Mouse (Mus musculus) lung, postnatal 4 days (tissue): Measurements from ENCODE around the gene Pygl.
"Not testable (repeated sequence)": the region's sequence is repeated elsewhere in the genome, so short reads cannot be mapped to it uniquely, and the experiment has no call there.

Experiments used
- DNase-seq, 2 experiments: peaks; one replicate each; pipeline ENCODE4 v3.0.0; 2021

Pygl gene

GRCm38 (mm10) chr12:70227121-70227932, 4.0 kb downstream of the Pygl start:
- DNase-seq: peak; percentile 92 to 95

GRCm38 (mm10) chr12:70226655-70227054, 4.6 kb downstream of the Pygl start:
- DNase-seq: peak; percentile 36 to 37

- no peak for DNase-seq
These were observed 8.0 kb downstream of the Pygl start for GRCm38 (mm10) chr12:70223331-70223730.

GRCm38 (mm10) chr12:70221425-70221824, 9.9 kb downstream of the Pygl start:
- DNase-seq: no peak

GRCm38 (mm10) chr12:70218795-70219540, 12.3 kb downstream of the Pygl start:
- peak; percentile 28 to 33 for DNase-seq

GRCm38 (mm10) chr12:70216229-70216800, 15.0 kb downstream of the Pygl start:
- DNase-seq: peak in 1 of 2 experiments; percentile 42

- no peak for DNase-seq
These were observed 17.0 kb downstream of the Pygl start for GRCm38 (mm10) chr12:70214281-70214680.

- DNase-seq: no peak
These were observed 17.7 kb downstream of the Pygl start for GRCm38 (mm10) chr12:70213601-70214000.

GRCm38 (mm10) chr12:70212501-70212900, 18.8 kb downstream of the Pygl start:
- no peak for DNase-seq

- no peak for DNase-seq
These were observed 23.1 kb downstream of the Pygl start for GRCm38 (mm10) chr12:70208214-70208613.

GRCm38 (mm10) chr12:70204433-70204832, 26.9 kb downstream of the Pygl start:
- DNase-seq: no peak

GRCm38 (mm10) chr12:70201926-70202529, 29.3 kb downstream of the Pygl start:
- no peak for DNase-seq

- no peak for DNase-seq
These were observed 34.9 kb downstream of the Pygl start for GRCm38 (mm10) chr12:70196341-70196740.

GRCm38 (mm10) chr12:70195426-70195825, 35.9 kb downstream of the Pygl start:
- no peak for DNase-seq

- no peak for DNase-seq
These were observed 39.0 kb downstream of the Pygl start for GRCm38 (mm10) chr12:70192267-70192727.

GRCm38 (mm10) chr12:70184173-70184783, 47.0 kb downstream of the Pygl start:
- no peak for DNase-seq

- not testable (repeated sequence) for DNase-seq
These were observed 47.8 kb downstream of the Pygl start for GRCm38 (mm10) chr12:70183507-70183906.

- DNase-seq: no peak
These were observed 61.3 kb downstream of the Pygl start for GRCm38 (mm10) chr12:70169969-70170368.

GRCm38 (mm10) chr12:70167950-70168349, 63.3 kb downstream of the Pygl start:
- no peak for DNase-seq

- no peak for DNase-seq
These were observed 66.5 kb downstream of the Pygl start for GRCm38 (mm10) chr12:70164741-70165140.

- DNase-seq: no peak
These were observed 70.2 kb downstream of the Pygl start for GRCm38 (mm10) chr12:70161057-70161456.

- DNase-seq: no peak
These were observed 73.8 kb downstream of the Pygl start for GRCm38 (mm10) chr12:70157292-70158066.
